Mouse (Mus musculus): ENCODE results near the gene Dach2. TPM values are rescaled to one million over a fixed set of nuclear protein-coding genes. Genes with fewer than 3 reads are reported as not detected.

Dach2 gene
- total RNA-seq, 2 experiments from 2014 or later, result 0.19 TPM; not detected in 1

Other genes starting within 250 kb of the Dach2 start
- gene Chm, start 112.0 kb upstream of the Dach2 start, total RNA-seq (2021), result 10 to 100 TPM; 13.9 to 16.1 TPM